Mouse (Mus musculus) G1E (cell line): ENCODE measurements at regions not wholly inside any gene's neighbourhood (a gene's known extent, or its start where the extent isn't known, plus 50 kb on each side); places are given as distances from the start of the nearest gene placed in this dataset.

ENCODE experiments used
- CTCF ChIP-seq: IDR thresholded peaks from 2 replicates; pipeline ENCODE4 v1.5.1; 2012; ENCODE audit warnings: low read depth, low read length, inconsistent platforms, mixed read lengths
- GATA1 ChIP-seq: IDR thresholded peaks from 2 replicates; pipeline ENCODE4 v1.6.1; 2012; ENCODE audit warnings: borderline replicate concordance, low read length, inconsistent platforms, mixed read lengths

DNA sequence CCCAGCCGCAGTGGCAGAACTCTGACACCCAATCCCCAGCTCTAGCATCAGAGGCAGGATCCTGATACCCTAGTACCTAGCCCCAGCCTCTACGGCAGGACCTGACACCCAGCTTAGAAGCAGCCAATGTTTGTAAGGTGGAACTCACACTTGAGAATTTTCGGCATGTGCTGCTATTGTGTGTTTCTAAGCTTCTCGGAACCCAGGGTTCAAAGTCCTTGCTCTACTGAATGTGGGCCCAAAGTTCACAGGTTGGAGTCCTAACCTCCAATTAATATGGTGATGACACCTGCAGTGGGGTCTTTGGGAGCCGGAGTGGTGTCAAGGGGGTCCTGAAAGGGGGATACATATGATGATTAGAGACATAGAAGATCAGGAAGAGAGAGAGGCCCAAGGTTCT lies 158.2 kb downstream of the Mn1 start:
- TF ChIP-seq GATA1: no peak
- no peak for TF ChIP-seq CTCF
